Mouse (Mus musculus) T-cell, adult 2 months (primary cell): ENCODE results near the gene Rala.

Experiments used
- DNase-seq: peaks from one replicate; pipeline ENCODE4 v3.0.0; 2022; ENCODE audit warnings: low spot score

Rala gene

GRCm38 (mm10) chr13:17879061-17879460 lies 65.0 kb downstream of the Rala start:
- no peak for DNase-seq

DNA sequence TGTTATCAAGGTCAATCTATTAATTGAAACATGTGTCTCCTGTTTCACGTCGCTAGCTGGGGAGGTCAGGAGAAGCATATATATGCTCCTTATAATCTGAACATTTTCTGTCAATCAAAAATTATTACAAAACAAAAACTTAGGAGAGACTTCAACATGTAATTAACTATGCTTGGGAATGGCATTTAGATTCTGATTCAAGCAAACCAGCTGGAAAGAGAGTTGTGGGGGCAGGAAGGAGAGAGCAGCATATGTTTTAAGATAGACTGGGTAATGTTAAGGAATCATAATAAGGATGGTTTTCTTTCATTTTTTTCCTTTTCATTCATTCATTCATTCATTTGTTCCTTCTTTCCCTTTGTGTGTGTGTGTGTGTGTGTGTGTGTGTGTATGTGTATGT lies 77.3 kb downstream of the Rala start:
- DNase-seq, result no peak

DNA sequence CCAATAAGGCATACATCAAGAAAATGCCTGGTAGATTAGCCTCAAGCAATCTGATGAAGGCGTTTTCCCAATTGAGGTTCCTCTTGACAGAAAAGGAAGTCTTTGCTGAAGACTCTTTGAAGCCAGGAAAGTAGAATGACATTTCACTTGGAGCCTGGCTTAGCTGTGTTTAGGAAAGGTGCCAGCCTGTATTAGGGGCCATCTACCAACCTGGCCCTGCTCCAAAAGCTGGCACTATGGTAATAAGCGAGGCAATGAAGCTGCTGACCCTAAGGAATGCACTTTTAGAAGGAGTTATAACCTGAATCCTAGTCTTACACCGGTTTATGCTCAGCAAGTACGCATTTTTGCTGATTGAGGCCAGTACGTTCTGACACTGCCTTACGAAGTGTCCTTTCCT lies 83.5 kb downstream of the Rala start:
- no peak for DNase-seq

DNA sequence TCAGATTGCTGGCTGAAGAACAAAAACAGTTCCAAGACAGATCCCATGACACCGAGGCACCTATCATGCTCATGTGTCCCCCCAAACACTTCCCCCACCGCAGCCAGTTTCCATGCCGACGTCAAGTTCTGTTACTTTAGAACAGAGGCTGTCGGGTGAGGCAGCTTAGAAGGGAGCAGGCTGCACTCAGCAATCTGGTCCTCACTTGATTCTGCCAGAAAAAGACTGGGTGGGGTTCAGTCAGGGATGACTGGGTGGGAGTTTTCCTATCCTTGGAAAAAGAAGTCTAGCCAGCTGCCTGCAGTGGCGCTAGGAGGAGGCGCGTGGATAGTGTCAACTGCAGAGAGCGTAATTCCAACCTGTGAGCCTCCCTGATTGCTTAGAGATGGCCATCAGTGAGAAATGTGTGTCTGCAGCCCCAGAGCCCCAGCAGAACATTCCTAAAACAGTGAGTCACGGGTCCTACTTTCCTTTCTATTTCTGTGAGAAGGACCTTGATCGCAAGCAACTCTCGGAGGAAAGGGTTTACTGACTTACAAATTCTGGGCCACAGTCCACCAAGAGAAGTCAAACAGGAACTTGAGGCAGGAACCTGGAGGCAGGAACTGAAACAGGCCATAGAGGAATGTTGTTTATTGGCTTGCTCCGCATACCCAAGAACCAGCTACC lies 84.5 kb downstream of the Rala start:
- DNase-seq, result no peak

DNA sequence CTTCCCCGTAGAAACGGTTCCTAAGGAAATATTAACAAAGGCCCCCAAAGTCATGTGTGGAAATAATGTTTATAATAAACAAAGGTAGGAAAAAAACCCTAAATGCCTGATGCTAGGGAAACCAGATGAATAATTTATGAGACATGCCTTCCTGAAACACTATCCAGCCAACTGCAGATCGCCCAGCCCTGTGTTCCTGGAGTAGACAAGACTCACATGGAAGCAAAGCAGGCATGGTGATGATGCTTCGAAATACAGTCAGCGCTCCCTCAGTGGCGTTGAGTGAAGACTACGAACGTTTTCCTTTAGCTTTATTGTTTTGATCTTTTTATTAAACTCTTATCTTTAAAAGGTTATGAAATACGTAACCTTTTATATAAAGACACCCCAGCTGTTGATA lies 87.0 kb downstream of the Rala start:
- DNase-seq, result no peak

DNA sequence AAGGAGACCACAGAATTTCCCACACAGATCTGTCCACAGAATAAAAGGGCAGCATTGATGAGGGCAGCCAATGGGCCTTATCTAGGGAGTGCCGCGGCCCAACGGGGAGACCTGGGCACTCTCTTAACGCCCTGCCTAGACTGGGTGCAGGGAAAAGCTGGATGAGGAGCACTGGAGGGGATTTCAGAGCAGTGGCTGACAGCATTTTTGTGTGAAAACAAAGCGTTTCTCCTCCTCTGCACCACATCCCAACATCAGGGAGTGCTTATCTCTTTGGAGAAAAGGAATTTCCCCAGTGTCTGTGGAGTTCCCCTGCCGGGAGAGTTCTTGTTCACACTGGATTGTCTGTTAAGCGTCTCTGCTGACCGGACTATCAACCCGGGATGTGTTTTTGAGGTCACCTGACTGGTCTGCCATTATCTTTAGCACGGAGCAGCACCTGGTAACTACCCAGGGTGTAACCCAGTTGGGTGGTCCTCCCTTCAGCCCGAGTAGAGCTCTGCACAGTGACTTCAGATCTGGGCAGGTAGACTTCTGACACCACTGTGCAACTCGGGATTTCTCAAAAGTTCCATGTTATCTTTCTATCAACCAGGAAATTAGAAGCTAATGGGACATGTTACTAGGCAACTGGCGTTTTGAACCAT lies 88.4 kb downstream of the Rala start:
- no peak for DNase-seq

GRCm38 (mm10) chr13:17854755-17855154 lies 89.3 kb downstream of the Rala start:
- DNase-seq, result no peak

DNA sequence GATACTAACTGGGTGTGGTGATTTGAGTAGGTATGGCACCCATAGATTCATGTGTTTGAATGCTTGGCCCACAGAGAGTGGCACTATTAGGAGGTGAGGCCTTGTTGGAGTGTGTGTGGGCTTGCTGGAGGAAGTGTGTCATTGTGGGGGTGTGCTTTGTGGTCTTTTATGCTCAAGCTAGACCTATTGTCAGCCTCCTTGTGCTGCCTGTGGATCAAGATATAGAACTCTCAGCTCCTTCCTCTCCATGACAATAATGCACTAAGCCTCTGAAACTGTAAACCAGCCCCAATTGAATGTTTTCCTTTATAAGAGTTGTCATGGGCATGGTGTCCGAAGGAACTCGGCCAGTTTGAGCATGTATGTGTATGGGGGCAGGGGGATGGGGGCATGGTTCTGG lies 100.7 kb downstream of the Rala start:
- DNase-seq, result no peak

GRCm38 (mm10) chr13:17842756-17843155 lies 101.3 kb downstream of the Rala start:
- DNase-seq, result no peak

GRCm38 (mm10) chr13:17839137-17839536 lies 104.9 kb downstream of the Rala start:
- no peak for DNase-seq

DNA sequence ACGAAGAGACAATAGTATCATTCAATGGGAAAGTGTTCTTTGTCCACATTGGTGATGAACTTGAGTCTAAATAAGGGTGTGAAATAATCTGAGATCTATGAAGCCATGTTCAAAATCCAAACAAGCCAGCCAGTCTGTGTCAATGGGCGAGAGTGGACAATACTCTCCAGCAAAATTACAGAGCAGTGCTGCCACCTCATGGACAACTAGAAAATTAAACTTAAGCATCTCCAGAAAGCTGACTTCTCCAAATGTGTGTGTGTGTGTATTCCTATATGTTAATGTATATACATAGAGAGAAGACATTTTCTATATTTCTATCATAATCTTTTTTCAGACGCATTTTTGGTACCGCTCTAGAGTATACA lies 105.6 kb downstream of the Rala start:
- peak; percentile 32 for DNase-seq

- DNase-seq, result no peak
Observed at GRCm38 (mm10) chr13:17837610-17838483, 106.2 kb downstream of the Rala start.

GRCm38 (mm10) chr13:17836808-17837207 lies 107.2 kb downstream of the Rala start:
- no peak for DNase-seq

DNA sequence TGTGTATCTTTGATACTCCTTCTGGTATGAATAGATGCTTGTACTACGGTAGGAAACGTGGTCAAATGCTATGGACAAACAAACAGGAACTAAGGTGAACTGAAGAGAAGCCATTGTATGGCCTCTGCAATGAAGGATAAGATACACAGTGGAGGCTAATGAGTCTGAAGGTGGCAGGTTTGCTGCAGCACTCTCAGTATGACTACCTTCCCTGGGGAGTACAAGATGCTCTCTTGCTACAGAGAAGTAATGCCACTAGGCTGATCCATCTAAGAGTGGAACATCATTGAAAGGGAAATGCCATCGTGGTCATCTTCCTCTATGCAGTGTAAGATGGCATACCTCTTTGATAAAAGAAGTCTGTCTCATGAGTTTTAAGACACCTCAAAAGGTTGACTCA lies 111.1 kb downstream of the Rala start:
- DNase-seq, result no peak
